Mouse (Mus musculus) cerebellum, adult 11-12 months (tissue): ENCODE data around the gene Ndufs2.

ENCODE experiments used
- DNase-seq: peaks from one replicate; pipeline ENCODE4 v3.0.0; 2022

Ndufs2 gene

GRCm38 (mm10) chr1:171193911-171194830 is 57.0 kb downstream of the Ndufs2 start:
- no peak for DNase-seq

DNA sequence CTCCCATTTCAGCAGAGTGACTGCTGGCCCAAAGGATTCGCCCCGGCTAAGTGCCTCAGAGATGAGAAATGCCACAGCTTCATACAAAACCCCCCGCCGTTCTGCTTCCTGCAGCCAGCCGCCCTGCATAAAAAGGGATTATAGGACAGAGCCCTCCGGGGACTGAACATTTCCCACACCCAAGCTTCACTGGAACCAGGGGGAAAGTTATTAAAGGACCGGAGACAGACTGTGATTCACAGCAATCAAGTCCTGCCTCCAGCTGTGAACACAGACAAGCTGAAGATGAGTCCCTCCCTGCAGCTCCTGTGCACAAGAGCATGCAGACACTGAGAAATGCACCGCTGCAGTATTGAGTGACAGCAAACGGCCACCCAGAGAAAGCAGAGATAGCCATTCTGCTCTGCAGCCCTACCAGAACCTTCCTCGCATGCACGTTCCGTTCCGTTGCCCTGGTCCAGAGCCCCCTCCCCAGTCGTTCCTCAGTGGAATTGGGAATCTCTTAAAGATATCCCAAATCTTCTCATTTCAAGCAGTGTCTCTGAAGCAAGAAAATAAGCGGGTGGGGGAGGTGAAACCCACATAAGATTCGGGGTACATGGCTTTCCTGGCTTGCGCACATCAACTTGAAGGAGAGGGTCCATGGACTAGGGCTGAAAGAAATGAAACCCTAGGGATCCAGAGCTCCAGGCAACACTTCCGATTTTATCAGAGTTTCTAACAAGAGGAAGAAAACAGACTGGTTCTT is 57.9 kb downstream of the Ndufs2 start:
- no peak for DNase-seq

GRCm38 (mm10) chr1:171192283-171192682 is 58.9 kb downstream of the Ndufs2 start:
- DNase-seq: no peak

GRCm38 (mm10) chr1:171190832-171191231 is 60.4 kb downstream of the Ndufs2 start:
- DNase-seq: no peak

DNA sequence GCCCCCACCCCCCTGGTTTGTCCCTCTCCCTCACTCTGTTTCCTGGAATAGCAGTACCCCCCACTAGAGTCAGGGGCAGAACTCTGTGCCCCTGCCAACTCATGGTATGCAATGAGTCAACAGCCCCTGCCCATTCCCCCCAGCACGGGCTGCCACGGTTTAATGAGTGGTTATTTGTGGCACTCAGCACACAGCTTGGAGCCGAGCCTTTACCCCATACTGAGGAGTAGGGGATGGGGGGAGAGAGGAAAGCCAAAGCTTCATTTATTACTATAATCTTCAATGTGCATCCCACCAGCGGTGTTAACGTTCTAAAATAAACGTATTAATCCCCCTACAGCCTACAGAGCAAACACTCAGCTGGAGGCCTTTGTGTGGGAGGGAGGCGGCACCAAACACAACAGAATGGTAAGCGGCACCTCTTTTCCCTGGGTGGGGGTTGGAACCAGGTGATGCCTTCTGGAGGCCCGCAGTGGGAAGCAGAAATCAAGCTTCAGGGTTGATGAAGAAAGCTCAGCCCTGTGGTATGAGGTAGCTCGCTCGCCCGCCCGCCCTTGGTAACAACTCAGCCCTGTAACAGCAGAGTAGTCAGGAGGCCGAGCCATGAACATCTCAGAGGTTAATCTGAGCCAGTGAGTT is 61.6 kb downstream of the Ndufs2 start:
- no peak for DNase-seq

DNA sequence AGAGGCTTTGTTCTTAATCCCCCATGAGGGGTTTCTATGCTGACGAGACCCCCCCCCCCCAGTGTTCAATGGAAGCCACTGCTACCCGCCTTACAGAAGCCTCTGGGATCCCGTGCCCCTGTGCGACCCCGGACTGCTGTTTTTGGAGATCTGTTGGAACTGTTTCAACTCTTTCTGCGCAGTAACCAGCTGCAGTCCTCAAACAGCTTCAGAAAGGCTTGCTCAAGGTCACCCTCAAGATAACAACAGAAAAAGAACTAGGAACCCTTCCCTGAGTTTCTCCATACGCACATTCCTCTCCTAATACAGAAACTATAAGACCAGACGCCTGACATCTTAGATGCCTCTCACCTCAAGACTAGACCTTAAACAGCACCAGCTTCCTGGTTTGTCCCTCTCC is 62.1 kb downstream of the Ndufs2 start:
- DNase-seq: no peak

DNA sequence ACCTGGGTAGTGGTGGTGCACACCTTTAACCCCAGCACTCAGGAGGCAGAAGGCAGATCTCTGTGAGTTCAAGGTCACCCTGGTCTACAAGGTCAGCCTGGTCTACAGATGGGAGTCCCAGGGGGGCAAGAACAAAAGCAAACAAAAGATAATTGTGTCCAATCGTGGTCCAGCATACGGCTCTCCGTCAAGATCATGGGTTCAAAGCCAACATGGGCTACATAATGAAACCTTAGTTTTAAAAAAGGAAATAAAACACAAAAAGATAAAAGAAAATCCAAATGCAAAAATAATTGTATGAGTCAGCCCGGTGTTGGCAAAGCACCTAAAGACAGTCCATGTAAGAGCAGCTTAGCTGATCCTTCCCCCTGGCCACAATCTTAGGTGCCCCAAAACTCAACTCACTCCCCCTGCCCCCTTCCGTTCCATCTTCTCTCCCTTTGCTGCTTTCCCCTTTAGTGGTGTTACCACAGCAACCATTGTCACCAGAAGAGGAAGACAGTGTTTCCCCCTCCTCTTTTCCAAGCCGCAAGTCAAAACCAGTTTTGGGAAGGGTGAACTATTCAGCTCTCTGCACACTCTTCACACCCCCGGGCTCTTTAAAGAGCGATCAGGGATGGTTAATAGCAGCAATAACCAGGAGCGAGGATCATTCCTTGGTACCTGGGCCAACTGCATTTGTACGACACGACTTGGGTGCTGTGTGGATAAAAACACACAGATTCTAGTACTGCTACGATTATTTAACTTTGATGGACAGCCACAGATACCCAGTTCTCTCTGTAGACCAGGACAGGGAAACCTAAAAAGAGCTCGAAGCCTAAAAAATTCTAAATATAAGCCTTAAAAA is 63.1 kb downstream of the Ndufs2 start:
- no peak for DNase-seq

DNA sequence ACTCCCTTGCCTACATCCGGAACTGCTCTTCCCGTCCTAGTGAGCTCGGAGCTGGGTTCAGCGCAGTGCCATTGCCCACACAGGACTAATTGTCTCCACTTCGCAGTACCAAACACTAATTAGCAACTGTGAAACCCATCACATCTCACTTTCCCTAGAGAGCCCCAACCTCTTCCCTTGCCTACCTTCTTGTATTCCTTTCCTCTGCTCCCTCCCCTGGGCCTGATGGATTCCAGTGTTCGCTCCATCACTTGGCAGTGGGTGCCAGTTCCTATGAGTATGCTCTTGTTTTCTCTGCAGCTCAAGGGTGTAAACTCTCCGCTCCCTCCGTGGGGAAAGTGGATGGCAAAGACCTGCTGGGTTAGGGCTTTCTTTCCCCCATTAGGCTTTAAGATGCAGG is 65.5 kb downstream of the Ndufs2 start:
- DNase-seq: no peak
